Mouse (Mus musculus) liver, adult 2 months (tissue): ENCODE measurements around the gene Cabp1.

Experiments used
- CTCF ChIP-seq: fragments of 200-500 bp; IDR thresholded peaks from 2 replicates; pipeline ENCODE4 v1.5.1; 2011; ENCODE audit warnings: low read depth, low read length, control low read depth
- POLR2A ChIP-seq: fragments of 200-500 bp; IDR thresholded peaks from 2 replicates; pipeline ENCODE4 v1.6.1; 2011; ENCODE audit warnings: low read length, control low read depth; ENCODE audit not compliant: insufficient read depth; ENCODE audit errors: extremely low read depth

DNA sequence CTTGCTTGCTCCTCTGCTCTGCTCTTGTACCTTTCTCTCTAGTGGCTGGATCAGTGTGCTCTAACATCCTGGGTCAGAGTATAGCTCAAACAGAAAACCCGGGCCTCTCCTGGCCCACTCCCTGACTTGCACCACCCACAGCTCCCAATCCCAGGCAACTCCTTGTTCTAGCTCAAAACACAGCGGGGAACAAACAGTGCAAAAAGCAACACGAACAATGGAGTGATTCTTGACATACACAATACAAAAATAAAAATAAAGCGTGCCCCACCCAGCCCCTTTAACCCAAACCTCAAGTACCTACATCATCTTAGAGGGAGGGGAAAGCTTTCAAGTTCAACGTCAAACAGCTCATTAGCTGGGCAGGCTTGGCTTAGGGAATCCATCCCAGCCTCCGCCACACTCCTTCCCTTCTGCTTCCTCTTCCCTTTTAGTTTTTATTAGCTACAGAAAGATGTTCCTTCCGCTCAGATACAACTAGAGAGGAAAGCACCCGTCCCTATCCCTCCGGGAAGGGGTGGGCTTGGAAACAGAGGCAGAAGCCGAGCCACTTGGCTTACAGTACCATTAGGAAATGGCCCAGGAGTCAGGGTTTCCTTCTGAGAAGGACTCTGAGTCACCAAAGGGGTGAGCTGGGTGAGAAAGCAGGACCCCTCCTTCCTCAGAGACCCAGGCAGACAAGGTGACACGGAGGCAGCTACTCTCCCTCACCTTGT lies 48.8 kb downstream of the Cabp1 start:
- no peak for TF ChIP-seq CTCF
- no peak for TF ChIP-seq POLR2A
